Mouse (Mus musculus) testis, adult 2 months (tissue): ENCODE data around the gene Dscam.

Source experiments
- CTCF ChIP-seq: fragments of 200-500 bp; IDR thresholded peaks from 2 replicates; pipeline ENCODE4 v1.5.1; 2012; ENCODE audit warnings: low read depth, mild to moderate bottlenecking, inconsistent platforms, low read length, moderate library complexity; ENCODE audit not compliant: control insufficient read depth, insufficient read depth, insufficient replicate concordance
- POLR2A ChIP-seq: fragments of 200-500 bp; IDR thresholded peaks from 2 replicates; pipeline ENCODE4 v1.6.1; 2012; ENCODE audit warnings: low read depth, mild to moderate bottlenecking, inconsistent platforms, low read length, moderate library complexity; ENCODE audit not compliant: control insufficient read depth

DNA sequence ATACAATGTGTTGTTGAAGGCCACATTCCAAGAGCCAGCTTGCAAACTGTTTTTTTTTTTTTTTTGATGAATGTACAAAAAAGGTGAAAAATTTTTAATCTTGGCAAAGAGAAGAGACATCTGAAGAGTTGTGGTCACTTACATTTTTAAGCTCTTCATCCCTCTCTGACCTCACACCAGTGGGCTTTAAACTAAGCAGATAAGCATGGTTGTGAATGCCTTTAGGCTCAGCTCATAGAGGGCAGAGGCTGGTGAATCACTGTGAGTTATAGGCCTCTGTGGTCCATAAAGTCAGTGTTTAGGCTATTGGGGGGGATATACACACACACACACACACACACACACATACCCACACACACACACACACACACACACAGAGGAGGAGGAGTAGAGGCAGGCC lies 109.8 kb downstream of the Dscam start:
- TF ChIP-seq POLR2A (no peak), CTCF (no peak)
